Mouse (Mus musculus): ENCODE data around the gene Clint1. TPM values are rescaled to one million over a fixed set of nuclear protein-coding genes. Genes with fewer than 3 reads are reported as not detected.

Clint1 gene
- total RNA-seq, 2 experiments from 2014 or later, result 53.2 to 55.4 TPM

DNA sequence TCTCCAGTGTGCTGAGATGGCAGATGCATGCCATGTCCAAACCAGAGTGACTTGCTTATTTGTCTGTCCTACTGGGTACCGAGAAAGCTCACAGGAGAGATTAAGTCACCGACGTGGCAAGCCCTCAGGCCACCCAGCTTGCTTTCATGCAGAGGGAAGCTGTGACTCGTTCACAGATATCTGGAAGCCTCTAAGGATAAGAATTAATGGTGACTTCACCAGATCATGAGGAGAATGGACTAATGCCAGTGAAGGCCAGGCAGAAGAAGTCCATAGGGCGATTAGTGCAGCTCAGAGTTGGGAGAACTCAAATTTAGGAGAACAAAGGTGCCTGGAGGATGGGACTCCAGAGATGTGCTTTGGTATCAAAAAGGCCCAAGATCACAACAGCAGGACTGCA, 75.6 kb downstream of the Clint1 start:
- no peak overlapping the region for H3K27ac ChIP-seq
- TF ChIP-seq CTCF (conservative IDR thresholded peaks at IDR 0.05), result no peak
- H3K4me3 ChIP-seq, result no peak overlapping the region
- no peak for DNase-seq (ENCODE audit: low spot score in 2 of 2)

GRCm38 (mm10) chr11:45929541-45929940, 77.7 kb downstream of the Clint1 start:
- TF ChIP-seq CTCF (conservative IDR thresholded peaks at IDR 0.05), result no peak
- DNase-seq (ENCODE audit: low spot score in 2 of 2), result no peak
- no peak overlapping the region for H3K4me3 ChIP-seq
- H3K27ac ChIP-seq, result no peak overlapping the region

GRCm38 (mm10) chr11:45932771-45933170, 80.9 kb downstream of the Clint1 start:
- Histone ChIP-seq H3K4me3 (no peak overlapping the region), H3K27ac (no peak overlapping the region)
- TF ChIP-seq CTCF (conservative IDR thresholded peaks at IDR 0.05), result no peak
- no peak for DNase-seq (ENCODE audit: low spot score in 2 of 2)

- no peak for TF ChIP-seq CTCF (conservative IDR thresholded peaks at IDR 0.05)
- Histone ChIP-seq H3K27ac (no peak overlapping the region), H3K4me3 (no peak overlapping the region)
- DNase-seq (ENCODE audit: low spot score in 2 of 2), result no peak
Observed at GRCm38 (mm10) chr11:45937478-45937877, 85.6 kb downstream of the Clint1 start.

DNA sequence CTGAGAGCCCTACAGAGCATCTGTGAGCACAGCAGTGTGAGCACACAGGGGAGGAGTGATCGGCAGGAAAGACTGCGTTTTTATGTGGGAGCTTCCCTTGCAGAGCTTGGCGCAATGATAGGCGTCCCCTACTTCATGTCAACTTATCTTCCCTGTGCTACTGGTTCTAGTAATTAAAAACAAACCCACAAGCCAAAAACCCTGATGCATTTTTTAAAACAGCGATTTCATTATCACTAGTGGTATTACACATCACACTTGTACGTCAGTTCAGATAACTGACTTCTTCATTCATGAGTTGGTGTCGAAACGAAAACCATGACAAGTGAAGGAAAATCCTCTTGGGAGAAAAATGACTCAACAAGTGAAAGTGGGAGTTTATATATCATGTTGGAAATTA, 87.1 kb downstream of the Clint1 start:
- H3K4me3 ChIP-seq, result no peak overlapping the region
- TF ChIP-seq CTCF (conservative IDR thresholded peaks at IDR 0.05), result no peak
- no peak overlapping the region for H3K27ac ChIP-seq
- DNase-seq (ENCODE audit: low spot score in 2 of 2), result no peak

GRCm38 (mm10) chr11:45942281-45942680, 90.4 kb downstream of the Clint1 start:
- H3K27ac ChIP-seq, result no peak overlapping the region
- no peak for DNase-seq (ENCODE audit: low spot score in 2 of 2)

GRCm38 (mm10) chr11:45943108-45943705, 91.4 kb downstream of the Clint1 start:
- TF ChIP-seq CTCF (conservative IDR thresholded peaks at IDR 0.05), result no peak
- Histone ChIP-seq H3K27ac (peak overlapping the region; percentile 40; the same call in 1 of the 2 replicates), H3K4me3 (peak overlapping the region; percentile 83)
- peak in 1 of 2 experiments; percentile 45 for DNase-seq (ENCODE audit: low spot score in 2 of 2)

More at GRCm38 (mm10) chr11:45942281-45942680, 90.4 kb downstream of the Clint1 start:
- no peak overlapping the region for H3K4me3 ChIP-seq
- TF ChIP-seq CTCF (conservative IDR thresholded peaks at IDR 0.05), result no peak

DNA sequence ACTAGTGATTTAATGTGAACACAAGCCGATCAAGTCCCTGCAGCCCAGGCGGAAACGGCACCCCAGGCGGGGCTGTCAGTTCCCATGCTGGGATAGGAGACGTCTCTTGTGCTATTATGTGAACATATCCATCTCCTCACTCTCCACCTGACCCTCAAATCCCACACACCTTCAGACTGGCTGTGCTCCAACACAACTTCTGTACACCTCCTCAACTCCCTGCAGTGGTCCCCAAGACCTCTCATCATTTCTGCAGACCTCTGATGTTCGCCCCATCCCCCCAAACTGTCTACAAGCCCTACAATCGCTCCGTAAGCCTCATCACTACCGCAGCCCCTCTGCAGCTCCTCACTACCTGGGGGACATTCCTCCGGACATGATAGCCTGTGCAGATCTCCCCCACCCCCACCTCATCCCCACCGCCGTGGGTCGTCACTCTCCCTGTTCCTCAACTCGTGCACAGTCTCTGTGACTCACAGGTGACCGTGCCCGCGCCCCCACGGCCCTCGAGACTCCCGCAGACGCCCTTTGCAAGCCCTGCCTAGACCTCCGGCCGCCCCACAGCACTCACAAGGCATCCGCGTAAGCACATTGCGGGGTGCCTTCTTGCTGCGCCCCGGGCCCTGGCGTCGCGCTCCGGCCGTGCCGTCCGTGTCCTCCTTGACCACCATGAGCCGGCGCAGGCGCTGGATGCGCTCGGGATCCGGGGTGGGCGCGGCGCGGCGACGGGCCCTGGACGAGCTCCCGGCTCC, 92.2 kb downstream of the Clint1 start:
- peak in 1 of 2 experiments; percentile 20 for DNase-seq (ENCODE audit: low spot score in 2 of 2)
- TF ChIP-seq CTCF (conservative IDR thresholded peaks at IDR 0.05), result no peak
- Histone ChIP-seq H3K4me3 (peak overlapping the region; percentile 83), H3K27ac (peak overlapping the region; percentile 63; the same call in 1 of the 2 replicates)

DNA sequence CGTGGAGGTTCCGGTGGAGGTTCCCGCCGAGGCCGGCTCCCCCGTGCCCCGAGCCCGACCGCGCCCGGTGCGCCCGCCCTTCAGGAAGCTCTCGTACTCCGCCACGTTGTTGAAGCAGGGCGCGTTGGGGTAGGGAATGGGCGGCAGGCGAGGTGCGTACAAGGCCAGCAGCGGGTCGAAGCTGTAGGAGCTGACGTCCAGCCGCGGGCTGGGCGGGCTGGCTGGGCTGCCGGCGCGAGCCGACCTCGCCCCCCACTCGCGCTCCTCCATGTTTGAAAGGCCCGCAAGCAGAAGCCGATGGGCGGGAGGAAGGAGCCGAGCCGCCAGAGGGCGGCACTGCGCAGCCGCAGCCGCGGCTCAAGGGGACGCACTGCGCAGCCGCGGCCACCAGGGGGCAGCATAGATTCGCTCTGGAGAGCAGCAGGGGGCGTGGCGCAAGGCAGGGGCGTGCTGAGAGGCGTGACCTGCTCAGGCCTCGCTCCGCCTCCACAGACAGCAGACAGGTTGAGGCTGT, 92.8 kb downstream of the Clint1 start, which contains the start of gene Lsm11:
Gene Lsm11 (minus strand): TSS at position 293 of the 514 bp plus-strand sequence.
- peak; percentile 94 to 99 for DNase-seq (ENCODE audit: low spot score in 2 of 2)
- peak within 1 kb of the TSS; percentile 83 for H3K4me3 ChIP-seq
- peak within 1 kb of the TSS; percentile 63; the same call in 1 of the 2 replicates for H3K27ac ChIP-seq
- peak; percentile 100; the same call in 1 of the 2 replicates for TF ChIP-seq CTCF (conservative IDR thresholded peaks at IDR 0.05)

DNA sequence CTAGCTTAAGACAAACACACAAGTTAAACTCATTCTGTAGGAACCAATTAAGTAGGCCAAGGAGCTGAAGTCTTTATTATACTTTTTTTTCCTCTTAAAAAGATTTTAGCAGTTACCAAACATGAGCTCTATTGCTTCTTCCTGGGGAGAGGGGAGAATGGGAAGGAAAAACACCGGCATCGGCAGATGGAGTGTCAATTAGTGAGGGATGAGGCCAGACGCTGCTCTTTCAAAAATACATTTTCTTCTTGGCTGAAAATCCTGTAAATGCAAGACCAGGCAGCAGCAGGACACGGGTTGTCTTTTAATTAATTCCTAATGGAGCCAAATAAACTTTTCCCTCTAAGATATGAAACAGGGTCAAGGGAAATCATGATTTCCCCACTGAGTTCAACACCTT, 94.9 kb downstream of the Clint1 start:
- Histone ChIP-seq H3K27ac (peak overlapping the region; percentile 57; the same call in 1 of the 2 replicates), H3K4me3 (no peak overlapping the region)
- no peak for TF ChIP-seq CTCF (conservative IDR thresholded peaks at IDR 0.05)
- DNase-seq (ENCODE audit: low spot score in 2 of 2), result no peak

DNA sequence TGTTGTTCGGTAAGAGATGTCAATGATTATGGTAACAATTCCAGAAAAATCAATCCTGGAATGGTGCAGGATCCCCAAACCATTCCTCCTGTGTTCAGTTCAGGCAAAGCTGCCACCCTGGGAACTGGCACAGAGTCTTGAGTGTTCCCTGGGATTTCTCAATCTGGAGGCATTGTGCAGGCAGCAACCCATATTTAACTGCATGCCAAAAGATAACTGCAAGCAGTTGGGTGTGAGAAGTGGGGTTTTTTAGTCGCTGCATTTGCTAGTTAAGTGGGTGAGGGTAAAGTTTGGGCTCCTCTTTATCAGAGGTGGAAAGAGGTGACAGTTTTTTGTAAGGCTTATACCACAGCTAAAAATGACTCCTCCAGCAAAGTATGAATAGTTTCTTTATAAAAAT, 95.6 kb downstream of the Clint1 start:
- Histone ChIP-seq H3K4me3 (no peak overlapping the region), H3K27ac (peak overlapping the region; percentile 57; the same call in 1 of the 2 replicates)
- TF ChIP-seq CTCF (conservative IDR thresholded peaks at IDR 0.05), result no peak
- peak in 1 of 2 experiments; percentile 46 for DNase-seq (ENCODE audit: low spot score in 2 of 2)

GRCm38 (mm10) chr11:45955127-45955627, 103.3 kb downstream of the Clint1 start, which contains the start of gene Thg1l:
Gene Thg1l (minus strand): TSS chr11:45955494.
- 0 out of 2 replicates have a peak, but pooled peaks have one; percentile 4 for TF ChIP-seq CTCF (conservative IDR thresholded peaks at IDR 0.05)
- DNase-seq (ENCODE audit: low spot score in 2 of 2), result peak; percentile 90 to 92
- H3K4me3 ChIP-seq, result peak within 1 kb of the TSS; percentile 97
- H3K27ac ChIP-seq, result peak within 1 kb of the TSS; percentile 93

- Histone ChIP-seq H3K27ac (no peak overlapping the region), H3K4me3 (no peak overlapping the region)
- peak; percentile 60 for TF ChIP-seq CTCF (conservative IDR thresholded peaks at IDR 0.05)
- no peak for DNase-seq (ENCODE audit: low spot score in 2 of 2)
Observed at GRCm38 (mm10) chr11:45959598-45959997, 107.7 kb downstream of the Clint1 start.
